Mouse (Mus musculus) layer of hippocampus, postnatal 14 days (tissue): ENCODE results near the gene Dld. TPM values are rescaled to one million over a fixed set of nuclear protein-coding genes. Genes with fewer than 3 reads are reported as not detected.

Experiments
- DNase-seq, 2 experiments: peaks; one replicate each; pipeline ENCODE4 v3.0.0; 2021 to 2022; ENCODE audit warnings: low spot score in 2 of 2, mixed read lengths in 1 of 2
- total RNA-seq, 2 experiments: library from RNA; stranded (reverse); gene quantifications; 2 replicates each; pipeline ENCODE4 v1.2.3; 2021

The Dld gene
- total RNA-seq, 2 experiments from 2014 or later, result 112 to 121 TPM

GRCm38 (mm10) chr12:31323136-31323695 is 28.0 kb downstream of the Dld start:
- DNase-seq, result no peak

- no peak for DNase-seq
Measured at GRCm38 (mm10) chr12:31321532-31321931, 29.7 kb downstream of the Dld start.

GRCm38 (mm10) chr12:31320817-31321216 is 30.4 kb downstream of the Dld start:
- DNase-seq, result no peak

- DNase-seq, result peak in 1 of 2 experiments; percentile 31
Measured at GRCm38 (mm10) chr12:31318409-31318963, 32.8 kb downstream of the Dld start.

GRCm38 (mm10) chr12:31317670-31318408 is 33.4 kb downstream of the Dld start:
- no peak for DNase-seq

- DNase-seq, result no peak
Measured at GRCm38 (mm10) chr12:31315961-31316360, 35.3 kb downstream of the Dld start.

- DNase-seq, result no peak
Measured at GRCm38 (mm10) chr12:31314310-31314709, 36.9 kb downstream of the Dld start.

GRCm38 (mm10) chr12:31313136-31313535 is 38.1 kb downstream of the Dld start:
- DNase-seq, result no peak

- no peak for DNase-seq
Measured at GRCm38 (mm10) chr12:31312281-31312680, 39.0 kb downstream of the Dld start.

- no peak for DNase-seq
Measured at GRCm38 (mm10) chr12:31311671-31312265, 39.5 kb downstream of the Dld start.

- DNase-seq, result no peak
Measured at GRCm38 (mm10) chr12:31310687-31311086, 40.6 kb downstream of the Dld start.

- DNase-seq, result no peak
Measured at GRCm38 (mm10) chr12:31307756-31308155, 43.5 kb downstream of the Dld start.

GRCm38 (mm10) chr12:31307011-31307410 is 44.2 kb downstream of the Dld start:
- DNase-seq, result no peak

GRCm38 (mm10) chr12:31306075-31306675 is 45.1 kb downstream of the Dld start:
- no peak for DNase-seq

- DNase-seq, result no peak
Measured at GRCm38 (mm10) chr12:31302766-31303511, 48.3 kb downstream of the Dld start.

- DNase-seq, result no peak
Measured at GRCm38 (mm10) chr12:31302266-31302665, 49.0 kb downstream of the Dld start.

- no peak for DNase-seq
Measured at GRCm38 (mm10) chr12:31300276-31300675, 51.0 kb downstream of the Dld start.

GRCm38 (mm10) chr12:31299676-31300197 is 51.5 kb downstream of the Dld start:
- no peak for DNase-seq

- DNase-seq, result no peak
Measured at GRCm38 (mm10) chr12:31299126-31299525, 52.1 kb downstream of the Dld start.

- DNase-seq, result no peak
Measured at GRCm38 (mm10) chr12:31298530-31298929, 52.7 kb downstream of the Dld start.

- DNase-seq, result no peak
Measured at GRCm38 (mm10) chr12:31298122-31298521, 53.1 kb downstream of the Dld start.
